Mouse (Mus musculus): Measurements from ENCODE around the gene Orai2. TPM values are rescaled to one million over a fixed set of nuclear protein-coding genes. Genes with fewer than 3 reads are reported as not detected.

The Orai2 gene
- total and polyA plus RNA-seq, 3 experiments, result 7.3 to 8.8 (median 7.4) TPM

DNA sequence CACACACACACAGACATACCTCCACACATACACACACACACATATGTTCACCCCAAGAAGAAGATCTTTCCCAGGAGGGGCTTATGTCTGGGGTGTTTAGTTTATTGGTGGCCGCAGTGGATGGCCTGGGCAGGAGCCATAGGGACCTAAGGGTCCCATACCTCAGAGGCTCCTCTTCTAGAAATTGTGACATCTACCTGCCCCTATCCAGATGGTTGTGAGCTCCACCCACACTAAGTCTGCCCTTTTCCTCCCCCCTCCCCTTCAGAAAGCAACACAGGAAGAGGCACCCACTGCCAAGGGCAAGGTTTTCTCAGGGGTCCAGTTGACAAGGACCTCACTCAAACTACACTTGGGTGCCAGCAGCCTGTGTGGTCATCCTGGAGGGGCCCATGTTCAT lies 23.6 kb downstream of the Orai2 start:
- Histone ChIP-seq H3K4me3 (replicated peaks in 1 of 3; ENCODE audit: low read depth in 2 of 3, low read length in 2 of 3, poor library complexity in 1 of 3) (no peak overlapping the region), H3K9me3 (replicated peaks; ENCODE audit: low read length) (peaks cover 7% of the 10 kb centered on the region), H3K79me2 (replicated peaks; ENCODE audit: control insufficient read depth, extremely low read depth, insufficient read depth, poor library complexity, severe bottlenecking) (no peaks in the 10 kb centered on the region), H3K27ac (ENCODE audit: insufficient read depth, low read depth) (no peak overlapping the region), H3K4me1 (ENCODE audit: control insufficient read depth in 1 of 2, insufficient read depth in 2 of 2) (peaks cover 6 to 38% of the 10 kb centered on the region in 2 experiments; a peak in 3 of 4 replicates), H3K4me2 (ENCODE audit: insufficient read depth, low read depth, poor library complexity, severe bottlenecking) (no peak overlapping the region), H3K36me3 (replicated peaks in 1 of 2; ENCODE audit: control insufficient read depth in 1 of 2, insufficient read depth in 1 of 2, low read length in 1 of 2) (peaks cover 2 to 11% of the 10 kb centered on the region in 2 experiments), H3K27me3 (replicated peaks) (no peaks in the 10 kb centered on the region), H3K9ac (ENCODE audit: insufficient read depth, low read depth) (no peak overlapping the region)
- dilution Hi-C loops (cut with MboI; ENCODE audit: extremely low pct_ligation_motif_present, extremely low pct_unique_long_range_greater_than_20kb, low sequenced_read_pairs) (no loop called here), in situ Hi-C loops (cut with MboI; ENCODE audit: low pct_ligation_motif_present, low pct_unique_long_range_greater_than_20kb, low sequenced_read_pairs) (no loop called here)
- TF ChIP-seq TBP (conservative IDR thresholded peaks at IDR 0.05; ENCODE audit: low read depth, low read length) (no peak), MAX (IDR thresholded peaks at IDR 0.05; ENCODE audit: low read length) (no peak), MEF2A (IDR thresholded peaks at IDR 0.05; ENCODE audit: borderline replicate concordance, low read depth, low read length) (no peak), NRF1 (IDR thresholded peaks at IDR 0.05; ENCODE audit: low read depth, low read length) (no peak), ZMIZ1 (IDR thresholded peaks at IDR 0.05; ENCODE audit: low read depth, low read length) (no peak)
- no peak for DNase-seq (ENCODE audit: extremely low read depth)

DNA sequence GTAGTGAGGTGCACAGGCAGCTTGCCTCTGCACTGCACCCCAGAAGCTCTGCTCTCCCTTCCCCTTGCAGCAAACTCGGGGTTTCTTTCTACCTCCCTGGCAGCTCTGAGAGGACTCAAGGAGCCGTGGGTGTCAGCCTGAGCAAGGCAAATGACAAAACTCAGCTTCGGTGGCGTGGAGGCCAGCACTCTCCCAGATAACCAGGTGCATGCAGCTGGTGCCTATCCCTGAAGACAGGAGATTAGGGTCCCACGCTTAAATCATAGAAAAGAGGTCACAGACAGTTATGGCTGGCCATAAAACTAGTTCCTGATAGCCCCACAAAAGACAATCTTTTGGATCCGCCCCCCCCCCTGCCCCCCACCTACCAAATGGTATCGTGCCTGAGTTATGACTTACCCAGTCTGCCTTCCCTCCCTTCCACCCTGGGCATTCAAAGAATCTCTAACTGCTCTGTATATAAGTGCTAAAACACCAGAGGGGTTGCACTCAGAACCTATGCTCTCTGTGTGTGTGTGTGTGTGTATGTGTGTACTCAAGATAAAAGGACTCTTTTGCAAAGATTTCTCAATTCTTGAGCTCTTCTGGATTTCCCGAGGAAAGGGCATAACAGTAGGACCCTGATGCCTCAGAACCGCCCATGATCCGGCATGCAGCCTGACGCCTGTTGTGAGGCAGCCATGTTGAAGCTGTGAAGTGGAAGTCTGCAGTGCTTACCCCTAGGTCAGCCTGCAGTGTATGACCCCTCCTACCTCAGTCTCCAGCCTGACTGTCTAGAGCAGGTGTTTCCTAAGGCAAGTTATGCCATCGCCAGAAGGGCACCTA lies 25.7 kb downstream of the Orai2 start:
- dilution Hi-C loops (cut with MboI; ENCODE audit: extremely low pct_ligation_motif_present, extremely low pct_unique_long_range_greater_than_20kb, low sequenced_read_pairs) (no loop called here), in situ Hi-C loops (cut with MboI; ENCODE audit: low pct_ligation_motif_present, low pct_unique_long_range_greater_than_20kb, low sequenced_read_pairs) (no loop called here)
- Histone ChIP-seq H3K27ac (ENCODE audit: insufficient read depth, low read depth) (no peak overlapping the region), H3K27me3 (replicated peaks) (no peaks in the 10 kb centered on the region), H3K79me2 (replicated peaks; ENCODE audit: control insufficient read depth, extremely low read depth, insufficient read depth, poor library complexity, severe bottlenecking) (no peaks in the 10 kb centered on the region), H3K36me3 (replicated peaks in 1 of 2; ENCODE audit: control insufficient read depth in 1 of 2, insufficient read depth in 1 of 2, low read length in 1 of 2) (peaks cover 20 to 27% of the 10 kb centered on the region in 2 experiments), H3K9me3 (replicated peaks; ENCODE audit: low read length) (peaks cover 7% of the 10 kb centered on the region), H3K4me1 (ENCODE audit: control insufficient read depth in 1 of 2, insufficient read depth in 2 of 2) (peaks cover 6 to 32% of the 10 kb centered on the region in 2 experiments; a peak in 3 of 4 replicates), H3K4me2 (ENCODE audit: insufficient read depth, low read depth, poor library complexity, severe bottlenecking) (no peak overlapping the region), H3K4me3 (replicated peaks in 1 of 3; ENCODE audit: low read depth in 2 of 3, low read length in 2 of 3, poor library complexity in 1 of 3) (no peak overlapping the region), H3K9ac (ENCODE audit: insufficient read depth, low read depth) (no peak overlapping the region)
- no peak for DNase-seq (ENCODE audit: extremely low read depth)
- TF ChIP-seq TCF12 (IDR thresholded peaks at IDR 0.05; ENCODE audit: low read depth, low read length) (no peak), MEF2A (IDR thresholded peaks at IDR 0.05; ENCODE audit: borderline replicate concordance, low read depth, low read length) (no peak), POLR2A (IDR thresholded peaks at IDR 0.05; ENCODE audit: low read depth, low read length) (no peak), ZMIZ1 (IDR thresholded peaks at IDR 0.05; ENCODE audit: low read depth, low read length) (no peak), NELFE (IDR thresholded peaks at IDR 0.05; ENCODE audit: low read depth, low read length) (no peak), E2F4 (IDR thresholded peaks at IDR 0.05; ENCODE audit: insufficient replicate concordance, low read depth, low read length) (no peak)

DNA sequence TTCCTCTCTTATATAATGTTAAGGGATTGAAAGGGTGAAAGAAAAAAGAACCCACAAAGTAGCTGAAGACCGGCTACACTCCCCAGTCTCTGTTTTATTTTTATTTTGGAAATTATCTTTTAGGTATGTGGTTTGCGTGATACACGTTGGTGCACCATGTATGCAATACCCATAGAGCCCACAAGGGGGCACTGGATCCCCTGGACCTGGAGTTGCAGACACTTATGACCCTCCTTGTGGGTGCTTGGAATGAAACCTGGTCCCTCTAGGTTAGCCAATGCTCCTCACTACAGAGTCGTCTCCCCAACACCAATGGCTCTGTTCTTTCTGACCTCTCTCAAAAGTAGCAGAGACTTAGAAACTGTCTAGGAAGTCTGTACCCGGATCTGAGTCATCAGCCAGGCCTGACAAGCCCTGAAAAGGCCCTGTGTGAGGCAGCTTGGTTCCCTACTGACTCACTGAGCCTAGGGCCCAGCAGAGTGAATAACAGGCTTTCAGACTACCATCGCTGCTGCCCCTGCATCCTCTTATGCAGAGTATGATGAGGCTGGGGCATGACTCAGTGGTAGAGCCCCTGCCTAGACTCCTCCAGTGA lies 27.3 kb downstream of the Orai2 start:
- in situ Hi-C loops (cut with MboI; ENCODE audit: low pct_ligation_motif_present, low pct_unique_long_range_greater_than_20kb, low sequenced_read_pairs), result no loop called here
- Histone ChIP-seq H3K36me3 (replicated peaks in 1 of 2; ENCODE audit: control insufficient read depth in 1 of 2, insufficient read depth in 1 of 2, low read length in 1 of 2) (peaks cover 27 to 43% of the 10 kb centered on the region in 2 experiments), H3K4me3 (replicated peaks in 1 of 3; ENCODE audit: low read depth in 2 of 3, low read length in 2 of 3, poor library complexity in 1 of 3) (no peak overlapping the region), H3K27me3 (replicated peaks) (no peaks in the 10 kb centered on the region), H3K9me3 (replicated peaks; ENCODE audit: low read length) (peaks cover 7% of the 10 kb centered on the region), H3K4me1 (ENCODE audit: control insufficient read depth in 1 of 2, insufficient read depth in 2 of 2) (peaks cover 0 to 17% of the 10 kb centered on the region in 2 experiments; a peak in 2 of 4 replicates), H3K79me2 (replicated peaks; ENCODE audit: control insufficient read depth, extremely low read depth, insufficient read depth, poor library complexity, severe bottlenecking) (no peaks in the 10 kb centered on the region), H3K27ac (ENCODE audit: insufficient read depth, low read depth) (no peak overlapping the region), H3K4me2 (ENCODE audit: insufficient read depth, low read depth, poor library complexity, severe bottlenecking) (no peak overlapping the region), H3K9ac (ENCODE audit: insufficient read depth, low read depth) (no peak overlapping the region)
- dilution Hi-C loops (cut with MboI; ENCODE audit: extremely low pct_ligation_motif_present, extremely low pct_unique_long_range_greater_than_20kb, low sequenced_read_pairs), result no loop called here
- DNase-seq (ENCODE audit: extremely low read depth), result no peak
- TF ChIP-seq SMC3 (IDR thresholded peaks at IDR 0.05; ENCODE audit: low read depth, low read length), result peak; percentile 22
- TF ChIP-seq RAD21 (IDR thresholded peaks at IDR 0.05; ENCODE audit: low read depth, low read length), result peak; percentile 10
- no peak for TF ChIP-seq JUN (IDR thresholded peaks at IDR 0.05; ENCODE audit: insufficient read depth, low read depth, low read length)
- peak; percentile 13 to 44; a peak in 2 of 4 replicates for TF ChIP-seq CTCF (conservative IDR thresholded peaks at IDR 0.05 in 1 of 2, IDR thresholded peaks at IDR 0.05 in 1 of 2; ENCODE audit: low read depth in 2 of 2, low read length in 2 of 2)

Data from CH12.LX (cell line).